Mouse (Mus musculus) lung, postnatal 36 days (tissue): ENCODE data around the gene Bcl2l12.
A peak's percentile ranks its signal among the peaks of the same experiment; 100 is the strongest.

Experiments used
- DNase-seq: peaks from one replicate; pipeline ENCODE4 v3.0.0; 2022; ENCODE audit warnings: mixed read lengths

The Bcl2l12 gene

GRCm38 (mm10) chr7:44985595-44986191 is 12.8 kb downstream of the Bcl2l12 start:
- peak; percentile 79 for DNase-seq

GRCm38 (mm10) chr7:44984833-44985164 is 13.7 kb downstream of the Bcl2l12 start:
- DNase-seq, result no peak

GRCm38 (mm10) chr7:44983944-44984832 is 14.3 kb downstream of the Bcl2l12 start:
- DNase-seq, result no peak

- peak; percentile 95 for DNase-seq
Observed at GRCm38 (mm10) chr7:44983085-44983484, 15.4 kb downstream of the Bcl2l12 start.

- DNase-seq, result no peak
Observed at GRCm38 (mm10) chr7:44981539-44981938, 17.0 kb downstream of the Bcl2l12 start.

- no peak for DNase-seq
Observed at GRCm38 (mm10) chr7:44978300-44978699, 20.2 kb downstream of the Bcl2l12 start.

GRCm38 (mm10) chr7:44975117-44975419 is 23.4 kb downstream of the Bcl2l12 start:
- no peak for DNase-seq

- peak; percentile 85 for DNase-seq
Observed at GRCm38 (mm10) chr7:44974383-44975116, 24.0 kb downstream of the Bcl2l12 start, which contains the start of gene Cpt1c. Gene Cpt1c, minus strand, starts transcription at chr7:44974851.

- no peak for DNase-seq
Observed at GRCm38 (mm10) chr7:44973415-44974130, 24.9 kb downstream of the Bcl2l12 start.

GRCm38 (mm10) chr7:44971142-44971541 is 27.4 kb downstream of the Bcl2l12 start:
- DNase-seq, result no peak

- peak; percentile 94 for DNase-seq
Observed at GRCm38 (mm10) chr7:44970231-44970691, 28.3 kb downstream of the Bcl2l12 start.

- no peak for DNase-seq
Observed at GRCm38 (mm10) chr7:44966638-44967037, 31.9 kb downstream of the Bcl2l12 start.

- peak; percentile 15 for DNase-seq
Observed at GRCm38 (mm10) chr7:44965975-44966374, 32.5 kb downstream of the Bcl2l12 start.

GRCm38 (mm10) chr7:44964990-44965389 is 33.5 kb downstream of the Bcl2l12 start:
- DNase-seq, result no peak

GRCm38 (mm10) chr7:44962831-44963230 is 35.7 kb downstream of the Bcl2l12 start:
- DNase-seq, result no peak

GRCm38 (mm10) chr7:44962337-44962736 is 36.2 kb downstream of the Bcl2l12 start:
- DNase-seq, result no peak

- no peak for DNase-seq
Observed at GRCm38 (mm10) chr7:44960512-44960910, 38.0 kb downstream of the Bcl2l12 start.

- no peak for DNase-seq
Observed at GRCm38 (mm10) chr7:44959874-44960511, 38.5 kb downstream of the Bcl2l12 start.

GRCm38 (mm10) chr7:44959281-44959680 is 39.2 kb downstream of the Bcl2l12 start:
- DNase-seq, result no peak

GRCm38 (mm10) chr7:44958208-44958607 is 40.3 kb downstream of the Bcl2l12 start:
- peak; percentile 69 for DNase-seq

GRCm38 (mm10) chr7:44957183-44957835 is 41.2 kb downstream of the Bcl2l12 start:
- peak; percentile 69 for DNase-seq

GRCm38 (mm10) chr7:44956266-44956665 is 42.2 kb downstream of the Bcl2l12 start:
- DNase-seq, result no peak
